Mouse (Mus musculus) midbrain, embryonic 14.5 days (tissue): ENCODE data around the gene Tmem43. TPM values are rescaled to one million over a fixed set of nuclear protein-coding genes. Genes with fewer than 3 reads are reported as not detected.

Source experiments
- ATAC-seq: fragments of 200-750 bp; cut with Nextera tagmentation; 2 replicates; pipeline ENCODE4 v1.8.0; 2017; ENCODE audit warnings: moderate number of reproducible peaks, moderate library complexity; ENCODE audit not compliant: low FRiP score, low TSS enrichment
- DNase-seq: peaks from one replicate; pipeline ENCODE4 v3.0.0-alpha.2; 2015
- H3K27ac ChIP-seq: fragments of 300-500 bp; sonication (generic); replicated peaks from 2 replicates; pipeline ENCODE4 v1.5.1; 2014; ENCODE audit warnings: mild to moderate bottlenecking, low read depth, low read length, moderate library complexity
- H3K27me3 ChIP-seq: fragments of 300-500 bp; sonication (generic); 2 replicates; pipeline ENCODE4 v1.6.1; 2014; ENCODE audit warnings: low read length, control low read depth, mixed read lengths; ENCODE audit not compliant: control insufficient read depth, insufficient read depth
- H3K36me3 ChIP-seq: fragments of 300-500 bp; sonication (generic); 2 replicates; pipeline ENCODE4 v1.6.1; 2014; ENCODE audit warnings: low read length, control low read depth; ENCODE audit not compliant: control insufficient read depth, insufficient read depth
- H3K4me1 ChIP-seq: fragments of 300-500 bp; sonication (generic); 2 replicates; pipeline ENCODE4 v1.6.1; 2014; ENCODE audit warnings: mild to moderate bottlenecking, antibody characterized with exemption, low read length, control low read depth; ENCODE audit not compliant: control insufficient read depth, insufficient read depth
- H3K4me2 ChIP-seq: fragments of 300-500 bp; sonication (generic); 2 replicates; pipeline ENCODE4 v1.6.1; 2014; ENCODE audit warnings: mild to moderate bottlenecking, low read length, moderate library complexity
- H3K4me3 ChIP-seq: fragments of 300-500 bp; sonication (generic); replicated peaks from 2 replicates; pipeline ENCODE4 v1.5.1; 2014; ENCODE audit warnings: low read depth, low read length
- H3K9ac ChIP-seq: fragments of 300-500 bp; sonication (generic); replicated peaks from 2 replicates; pipeline ENCODE4 v1.6.1; 2014; ENCODE audit warnings: mild to moderate bottlenecking, low read length, moderate library complexity
- H3K9me3 ChIP-seq: fragments of 300-500 bp; sonication (generic); 2 replicates; pipeline ENCODE4 v1.6.1; 2016; ENCODE audit warnings: low read length, control low read depth, mixed read lengths; ENCODE audit not compliant: control insufficient read depth
- WGBS: fragments of 180-500 bp; shearing (Covaris S2); extraction: QIAGEN DNeasy Blood & Tissue Kit; methylation state at CpG from one replicate; pipeline ENCODE4 v1.1.7; 2014; 5-methylcytosine and 5-hydroxymethylcytosine counted together
- polyA plus RNA-seq: library from polyadenylated mRNA; unstranded; fragments of >200 nt; fragmentation: Nextera tagmentation; extraction: Ambion mirVana; gene quantifications from 2 replicates; pipeline ENCODE4 v1.2.1, GENCODE M21; 2014

Tmem43 gene
- polyA plus RNA-seq, 1 experiment from 2014 or later: 51.8 TPM

DNA sequence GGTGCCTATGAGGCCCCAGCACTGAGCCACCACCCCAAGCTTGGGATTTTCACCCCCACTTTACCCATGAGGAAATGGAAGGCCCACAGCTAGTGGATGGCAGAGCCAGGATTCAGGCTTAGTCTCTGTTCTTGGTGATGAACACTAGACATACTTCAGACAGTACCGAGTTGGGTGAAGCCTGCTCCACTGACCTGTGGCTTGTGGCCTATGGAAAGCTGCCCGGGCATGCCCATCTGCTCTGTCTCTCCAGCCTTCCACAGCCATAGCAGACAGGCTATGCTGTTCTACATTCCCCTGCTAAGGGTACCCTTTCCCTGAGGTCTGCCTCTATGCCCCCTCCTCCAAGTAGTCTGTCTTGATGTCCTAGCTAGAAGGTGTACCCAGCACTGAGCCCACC lies 3.0 kb downstream of the Tmem43 start:
- Histone ChIP-seq H3K27ac (no peak overlapping the region), H3K9me3 (no peaks in the 10 kb centered on the region), H3K36me3 (peaks cover 50% of the 10 kb centered on the region), H3K4me3 (no peak overlapping the region), H3K27me3 (no peaks in the 10 kb centered on the region), H3K4me1 (peaks cover 14% of the 10 kb centered on the region), H3K9ac (no peak overlapping the region; the same call in 1 of the 2 replicates), H3K4me2 (no peak overlapping the region)
- DNase-seq (no peak), ATAC-seq (no peak)
- 98% methylated on average over 2 of the region's 2 CpGs for WGBS

DNA sequence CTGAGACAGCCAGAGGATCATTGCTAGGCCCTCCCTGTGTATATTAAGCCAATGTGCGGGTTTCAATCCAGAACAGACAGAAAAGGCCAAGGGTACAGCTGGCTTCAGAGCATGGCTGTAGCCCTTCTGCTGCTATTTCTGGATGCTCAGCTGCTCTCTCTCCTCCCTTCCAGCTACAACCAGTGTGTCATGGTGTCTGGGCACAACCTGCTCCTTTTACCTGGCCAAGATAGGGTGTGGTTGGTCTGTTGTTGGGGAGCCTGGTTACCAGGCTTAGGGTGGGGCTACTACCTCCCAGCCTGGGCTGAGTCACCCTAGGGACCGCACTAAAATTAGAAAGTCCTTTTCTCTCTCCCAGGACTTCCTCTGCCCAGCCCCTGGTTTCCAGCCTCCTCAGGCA lies 9.9 kb downstream of the Tmem43 start:
- H3K4me1 ChIP-seq: no peaks in the 10 kb centered on the region
- WGBS: 96% methylated on average over 2 of the region's 2 CpGs
- no peak overlapping the region for H3K4me2 ChIP-seq
- no peaks in the 10 kb centered on the region for H3K27me3 ChIP-seq
- H3K36me3 ChIP-seq: peaks cover 100% of the 10 kb centered on the region
- ATAC-seq (no peak), DNase-seq (no peak)
- H3K27ac ChIP-seq: no peak overlapping the region
- H3K9ac ChIP-seq: no peak overlapping the region
- no peak overlapping the region for H3K4me3 ChIP-seq
- H3K9me3 ChIP-seq: no peaks in the 10 kb centered on the region

DNA sequence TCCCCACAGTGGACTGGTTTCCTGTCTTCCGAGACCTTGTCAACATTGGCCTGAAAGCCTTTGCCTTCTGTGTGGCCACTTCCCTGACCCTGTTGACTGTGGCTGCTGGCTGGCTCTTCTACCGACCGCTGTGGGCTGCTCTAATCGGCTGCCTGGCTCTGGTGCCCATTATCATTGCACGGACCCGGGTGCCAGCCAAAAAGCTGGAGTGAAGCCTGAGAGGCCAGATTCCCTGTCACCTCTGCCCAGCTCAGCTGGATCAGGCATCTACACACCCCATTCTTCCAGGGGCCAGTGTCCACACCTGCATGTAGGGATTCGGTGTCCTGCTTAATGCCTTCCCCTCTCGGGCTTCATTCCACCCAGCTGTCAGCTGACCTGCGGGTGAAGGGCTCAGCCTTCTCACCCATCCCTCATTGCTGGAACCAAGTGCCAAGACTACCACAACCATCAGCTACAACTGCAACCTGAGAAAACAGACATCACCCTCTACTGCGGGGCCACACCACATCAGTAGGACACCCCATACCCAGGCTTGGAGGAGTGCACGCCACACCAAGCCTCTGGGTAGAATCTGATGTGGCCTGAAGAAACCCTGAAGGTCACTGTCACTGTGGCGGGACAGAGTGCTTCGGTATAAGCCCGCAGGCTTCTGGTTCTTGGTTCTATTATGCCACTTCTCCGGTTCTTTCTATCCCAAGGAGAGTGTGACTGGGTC lies 13.4 kb downstream of the Tmem43 start:
- H3K4me3 ChIP-seq: no peak overlapping the region
- H3K27ac ChIP-seq: no peak overlapping the region
- no peaks in the 10 kb centered on the region for H3K27me3 ChIP-seq
- H3K9me3 ChIP-seq: no peaks in the 10 kb centered on the region
- no peak for ATAC-seq
- DNase-seq: no peak
- whole genome bisulfite sequencing: 92% methylated on average over 15 of the region's 15 CpGs
- no peak overlapping the region for H3K4me2 ChIP-seq
- H3K9ac ChIP-seq: no peak overlapping the region
- no peaks in the 10 kb centered on the region for H3K4me1 ChIP-seq
- peaks cover 97% of the 10 kb centered on the region for H3K36me3 ChIP-seq

DNA sequence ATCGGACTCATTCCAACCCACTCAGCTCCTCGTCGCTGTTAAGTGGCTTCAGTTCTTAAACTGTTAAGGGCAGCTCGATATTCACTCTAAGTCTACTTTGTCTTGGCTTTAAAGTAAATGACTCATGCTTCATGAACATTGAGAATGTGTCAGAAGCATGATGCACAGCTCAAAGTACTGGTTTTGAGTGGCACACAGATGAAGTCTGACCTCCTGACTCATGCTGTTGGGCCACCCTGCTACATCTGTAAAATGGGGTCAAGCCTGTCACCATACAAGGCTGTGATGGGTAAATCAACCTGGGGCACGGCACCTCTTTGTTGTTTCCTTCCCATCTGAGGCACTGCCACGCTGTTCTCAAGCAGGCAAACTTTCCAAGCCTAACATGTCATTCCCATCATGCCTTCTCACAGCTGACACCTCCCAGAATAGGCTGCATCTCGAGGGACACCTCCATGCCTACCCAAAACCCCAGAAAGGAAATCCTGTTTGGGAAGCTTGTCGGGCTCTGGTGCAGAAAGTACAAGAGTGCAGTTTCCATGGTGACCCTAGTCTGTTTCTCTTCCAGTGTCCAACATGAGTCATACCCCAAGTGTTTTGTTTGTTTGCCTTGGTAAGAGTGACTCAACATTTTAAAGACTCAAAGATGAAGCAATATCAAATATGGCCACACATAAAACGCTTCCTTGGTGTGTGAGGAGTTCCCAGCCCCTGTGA lies 15.2 kb downstream of the Tmem43 start:
- Histone ChIP-seq H3K4me2 (no peak overlapping the region), H3K4me3 (no peak overlapping the region), H3K4me1 (no peaks in the 10 kb centered on the region), H3K36me3 (peaks cover 97% of the 10 kb centered on the region), H3K27ac (no peak overlapping the region), H3K9ac (no peak overlapping the region), H3K9me3 (no peaks in the 10 kb centered on the region), H3K27me3 (no peaks in the 10 kb centered on the region)
- DNase-seq: peak; percentile 1
- WGBS: 88% methylated on average over 9 of the region's 9 CpGs
- no peak for ATAC-seq

DNA sequence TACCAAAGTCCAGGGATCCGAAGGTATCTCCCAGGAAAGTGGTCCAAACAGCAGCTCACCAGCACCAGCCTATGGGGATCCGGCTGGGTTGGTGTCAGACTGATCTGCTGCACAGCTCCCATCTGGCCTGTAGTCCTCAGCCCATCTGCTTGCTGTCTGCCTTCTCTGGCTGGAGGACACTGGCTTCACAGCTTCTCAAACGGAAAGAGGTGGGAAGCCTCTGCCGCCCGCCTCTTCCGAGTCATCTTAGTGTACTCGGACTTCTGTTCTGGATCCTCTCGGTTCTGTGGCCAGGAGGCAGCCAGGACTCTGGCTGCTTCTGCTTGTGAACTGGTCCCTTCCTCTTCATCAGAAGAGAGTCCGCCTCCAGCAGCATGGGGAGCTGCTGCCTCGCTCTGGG lies 16.4 kb downstream of the Tmem43 start:
- 87% methylated on average over 10 of the region's 10 CpGs for WGBS
- Histone ChIP-seq H3K27me3 (no peaks in the 10 kb centered on the region), H3K4me3 (no peak overlapping the region), H3K9me3 (no peaks in the 10 kb centered on the region), H3K4me2 (no peak overlapping the region), H3K27ac (no peak overlapping the region), H3K9ac (no peak overlapping the region), H3K4me1 (no peaks in the 10 kb centered on the region), H3K36me3 (peaks cover 95% of the 10 kb centered on the region)
- DNase-seq (no peak), ATAC-seq (no peak)

DNA sequence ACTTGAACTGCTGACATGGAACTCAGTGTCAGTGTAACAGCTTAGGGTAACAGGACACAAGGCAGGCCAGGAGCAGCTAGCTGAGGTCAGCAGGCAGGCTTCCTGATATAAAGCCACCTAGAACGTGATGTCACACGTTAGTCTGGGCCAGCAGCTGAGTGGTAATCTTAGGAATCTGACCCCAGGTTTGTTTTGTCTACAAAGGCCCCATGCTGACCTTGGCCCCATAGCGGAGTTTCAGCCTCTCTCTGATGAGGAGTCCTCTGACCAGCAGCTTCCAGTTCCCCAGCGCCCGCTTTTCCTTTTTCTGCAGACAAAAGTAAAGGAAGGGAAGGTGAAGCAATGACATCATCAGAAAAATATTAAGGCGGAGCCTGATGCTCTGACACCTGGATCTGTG lies 17.5 kb downstream of the Tmem43 start:
- Histone ChIP-seq H3K9me3 (no peaks in the 10 kb centered on the region), H3K9ac (no peak overlapping the region), H3K4me3 (no peak overlapping the region), H3K4me1 (no peaks in the 10 kb centered on the region), H3K4me2 (no peak overlapping the region), H3K27ac (no peak overlapping the region), H3K27me3 (no peaks in the 10 kb centered on the region), H3K36me3 (peaks cover 95% of the 10 kb centered on the region)
- no peak for DNase-seq
- WGBS: 76% methylated on average over 6 of the region's 6 CpGs
- no peak for ATAC-seq

DNA sequence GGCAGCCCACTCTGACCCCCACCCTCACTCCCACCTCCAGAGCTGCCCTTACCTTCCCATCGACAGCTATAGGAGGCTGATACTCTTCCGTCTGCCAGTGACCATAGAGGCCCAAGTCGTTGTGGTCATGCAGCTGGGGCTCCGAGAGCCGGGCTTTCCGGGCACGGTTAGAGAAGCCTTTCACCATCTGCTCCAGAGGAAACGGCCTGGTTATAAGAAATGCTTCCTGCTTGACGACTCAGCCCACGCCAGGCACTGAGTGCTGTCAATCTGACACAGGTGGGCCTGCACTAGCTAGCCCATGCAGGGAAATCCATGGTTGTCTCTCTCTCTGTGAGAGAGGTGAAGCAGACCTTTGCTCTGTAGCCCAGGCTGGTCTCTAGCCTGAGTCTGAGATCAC lies 19.6 kb downstream of the Tmem43 start:
- Histone ChIP-seq H3K4me1 (no peaks in the 10 kb centered on the region), H3K4me2 (no peak overlapping the region), H3K9ac (no peak overlapping the region), H3K27ac (no peak overlapping the region), H3K4me3 (no peak overlapping the region), H3K27me3 (no peaks in the 10 kb centered on the region), H3K9me3 (no peaks in the 10 kb centered on the region), H3K36me3 (peaks cover 95% of the 10 kb centered on the region)
- DNase-seq (no peak), ATAC-seq (no peak)
- WGBS: 90% methylated on average over 10 of the region's 10 CpGs

DNA sequence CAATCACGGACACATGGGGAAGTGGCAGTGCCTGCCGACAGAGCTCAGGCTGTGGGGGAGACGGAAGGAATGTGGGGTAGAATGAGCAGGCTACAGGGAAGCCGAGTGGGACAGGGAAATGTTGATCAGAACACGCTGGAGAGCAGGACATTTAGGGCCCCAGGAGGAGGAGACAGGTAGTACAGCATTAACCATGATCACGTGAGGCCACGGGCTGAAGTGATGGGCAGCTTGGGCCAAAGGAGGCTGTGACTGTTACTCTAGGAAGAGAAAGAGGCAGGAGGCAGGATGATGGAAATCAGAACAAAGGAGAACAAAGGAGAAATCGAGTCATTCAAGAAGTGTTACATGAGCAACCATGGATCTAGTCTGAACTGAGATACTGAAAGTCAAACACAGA lies 21.0 kb downstream of the Tmem43 start:
- Histone ChIP-seq H3K4me1 (no peaks in the 10 kb centered on the region), H3K4me3 (no peak overlapping the region), H3K27me3 (no peaks in the 10 kb centered on the region), H3K4me2 (no peak overlapping the region), H3K27ac (no peak overlapping the region), H3K36me3 (peaks cover 95% of the 10 kb centered on the region), H3K9me3 (no peaks in the 10 kb centered on the region), H3K9ac (no peak overlapping the region)
- WGBS: 94% methylated on average over 8 of the region's 8 CpGs
- no peak for DNase-seq
- no peak for ATAC-seq

DNA sequence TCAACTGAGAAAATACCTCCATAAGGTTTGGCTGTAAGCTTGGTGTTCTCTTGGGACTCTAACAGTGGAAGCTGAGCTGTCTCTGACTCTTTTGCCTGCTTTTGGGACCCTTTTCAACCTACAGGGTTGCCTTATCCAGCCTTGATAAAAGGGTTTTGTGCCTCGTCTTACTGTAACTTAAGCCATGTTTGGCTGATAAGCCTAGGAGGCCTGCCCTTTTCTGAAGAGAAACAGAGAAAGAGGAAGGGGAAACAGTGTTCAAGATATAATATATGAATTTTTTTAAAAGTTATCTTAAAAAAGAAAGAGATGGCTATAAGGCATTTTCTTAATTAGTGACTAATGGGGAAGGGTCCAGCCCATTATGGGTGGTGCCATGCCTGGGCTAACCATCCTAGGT lies 29.8 kb downstream of the Tmem43 start:
- H3K4me1 ChIP-seq: no peaks in the 10 kb centered on the region
- no peak overlapping the region for H3K4me3 ChIP-seq
- DNase-seq: no peak
- no peaks in the 10 kb centered on the region for H3K9me3 ChIP-seq
- H3K36me3 ChIP-seq: peaks cover 99% of the 10 kb centered on the region
- WGBS: 95% methylated on average over 1 of the region's 1 CpGs
- no peaks in the 10 kb centered on the region for H3K27me3 ChIP-seq
- no peak overlapping the region for H3K9ac ChIP-seq
- no peak overlapping the region for H3K27ac ChIP-seq
- no peak for ATAC-seq
- no peak overlapping the region for H3K4me2 ChIP-seq
